Mouse (Mus musculus) CD8-positive naive resting alpha-beta T cell, adult 2 months (primary cell): ENCODE data around the gene Fam209.

ENCODE experiments used
- DNase-seq, 2 experiments: peaks; one replicate each; pipeline ENCODE4 v3.0.0; 2022; ENCODE audit warnings: low read depth in 2 of 2, low spot score in 2 of 2

Gene Fam209

DNA sequence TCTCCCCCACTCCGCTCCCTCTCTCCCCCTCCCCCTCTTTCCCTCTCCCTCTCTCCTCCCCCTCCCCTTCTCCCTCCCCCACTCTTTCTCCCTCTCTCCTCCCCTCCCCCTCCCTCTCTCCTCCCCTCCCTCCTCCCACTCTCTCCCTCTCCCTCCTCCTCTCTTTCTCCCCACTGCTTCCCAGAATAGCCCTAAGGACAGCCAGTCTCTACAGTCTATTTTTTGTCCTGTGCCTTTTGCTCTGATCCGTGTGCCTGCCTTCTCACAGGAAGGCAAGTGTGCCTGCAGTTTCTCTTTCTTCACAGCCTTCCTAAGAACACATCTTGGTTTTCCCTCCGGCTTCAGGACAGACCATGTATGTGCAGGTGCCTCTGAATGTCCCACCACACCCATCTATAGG is 5.0 kb downstream of the Fam209 start:
- no peak for DNase-seq

DNA sequence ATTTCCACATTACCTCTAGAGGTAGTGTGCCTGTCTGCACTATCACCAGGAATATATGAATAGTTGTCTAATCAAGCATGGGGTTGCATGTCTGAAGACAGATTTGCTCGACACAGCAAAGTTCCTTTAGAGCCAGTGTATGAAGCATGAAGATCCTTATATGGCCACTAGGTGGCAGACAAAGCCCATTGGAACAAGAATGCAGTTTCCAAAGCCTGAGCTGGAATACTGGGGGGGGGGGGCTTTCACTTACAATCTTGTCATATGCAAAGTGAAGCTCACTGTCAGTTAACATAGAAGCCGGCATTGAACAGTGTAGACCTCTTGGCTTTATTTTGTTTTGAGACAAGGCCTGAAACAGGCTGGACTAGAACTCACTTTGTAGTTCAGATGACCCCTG is 5.5 kb downstream of the Fam209 start:
- peak; percentile 8 to 19 for DNase-seq

DNA sequence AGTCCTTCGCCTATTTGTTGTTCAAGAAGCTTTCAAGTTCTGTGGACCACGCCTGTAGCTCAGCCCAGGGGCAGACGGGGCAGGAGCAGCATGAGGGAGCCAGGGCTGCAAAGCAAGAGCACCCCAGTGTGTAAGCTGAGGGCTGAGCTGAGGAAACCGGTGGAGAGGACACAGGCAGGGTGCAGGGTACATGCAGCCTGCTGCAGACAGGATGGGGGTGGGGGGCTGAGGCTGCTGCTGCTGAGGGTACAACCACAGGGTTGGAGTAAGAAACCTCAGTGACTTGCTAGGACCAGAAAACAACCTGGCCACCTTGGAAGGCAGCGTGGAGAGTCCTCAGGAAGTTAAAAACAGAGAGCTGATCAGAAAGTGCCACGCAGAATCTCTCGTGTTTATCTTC is 8.0 kb downstream of the Fam209 start:
- DNase-seq, result no peak

DNA sequence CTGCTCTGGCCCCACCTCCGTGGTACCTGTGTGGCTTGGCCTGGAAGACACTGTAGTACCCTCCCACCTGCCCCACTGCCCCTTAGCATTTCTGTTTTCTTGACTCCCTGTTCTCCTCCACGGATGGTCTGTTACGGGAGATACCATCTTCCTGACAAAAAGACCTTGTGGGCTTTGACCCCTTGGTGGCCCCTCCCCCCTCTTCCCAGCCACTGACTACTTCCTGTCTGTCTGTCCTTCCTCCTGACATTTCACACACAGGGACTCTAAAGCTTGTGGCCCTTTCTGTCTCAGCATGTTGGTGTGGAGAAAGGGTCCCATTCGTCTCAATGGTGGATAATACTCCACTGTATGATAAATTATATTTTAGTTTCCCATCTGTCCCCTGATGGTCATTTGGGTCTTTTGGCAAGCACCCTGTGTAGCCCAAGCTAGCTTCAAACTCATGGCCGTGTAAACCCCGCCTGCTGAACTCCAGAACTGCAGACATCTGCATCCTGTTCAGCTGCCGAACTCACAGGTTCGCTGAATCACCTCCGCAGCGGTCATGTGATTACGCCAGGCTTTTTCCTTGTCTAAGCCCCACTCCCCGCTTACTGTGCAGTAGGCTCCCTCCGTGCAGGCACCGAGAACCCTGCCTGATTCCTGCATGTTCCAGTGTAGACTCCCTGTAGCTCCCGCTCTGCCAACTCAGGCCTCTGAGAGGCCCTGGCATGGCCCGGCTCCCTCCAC is 9.5 kb downstream of the Fam209 start:
- DNase-seq, result no peak

DNA sequence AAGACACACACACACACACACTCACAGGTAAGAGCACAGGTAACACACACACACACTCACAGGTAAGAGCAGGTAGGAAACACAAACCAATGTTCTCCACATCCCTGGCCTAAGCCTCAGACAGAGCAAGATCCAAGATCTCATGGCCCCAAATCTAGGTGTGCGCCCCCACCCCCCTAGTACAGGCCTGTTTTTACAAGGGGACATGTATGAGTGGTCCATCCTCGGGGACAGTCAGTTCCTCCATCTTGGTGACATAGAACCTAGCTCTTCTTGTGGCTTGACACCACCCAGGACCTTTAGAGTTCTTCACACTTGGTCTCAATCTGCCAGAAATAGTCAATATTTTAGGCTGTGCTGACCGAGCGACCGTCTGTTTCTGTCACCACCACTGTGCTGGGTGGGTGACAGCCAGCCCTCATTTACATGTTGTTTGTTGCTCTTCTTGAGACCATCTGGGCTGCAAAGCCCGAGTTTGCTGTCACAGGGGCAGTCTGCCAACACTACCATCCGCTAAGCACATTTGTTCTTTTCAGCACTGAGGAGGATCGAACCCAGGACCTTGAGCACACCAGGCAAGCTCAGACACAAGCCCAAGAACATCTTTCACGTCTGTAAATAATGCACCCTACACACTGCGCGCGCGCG is 11.6 kb downstream of the Fam209 start:
- DNase-seq, result no peak

DNA sequence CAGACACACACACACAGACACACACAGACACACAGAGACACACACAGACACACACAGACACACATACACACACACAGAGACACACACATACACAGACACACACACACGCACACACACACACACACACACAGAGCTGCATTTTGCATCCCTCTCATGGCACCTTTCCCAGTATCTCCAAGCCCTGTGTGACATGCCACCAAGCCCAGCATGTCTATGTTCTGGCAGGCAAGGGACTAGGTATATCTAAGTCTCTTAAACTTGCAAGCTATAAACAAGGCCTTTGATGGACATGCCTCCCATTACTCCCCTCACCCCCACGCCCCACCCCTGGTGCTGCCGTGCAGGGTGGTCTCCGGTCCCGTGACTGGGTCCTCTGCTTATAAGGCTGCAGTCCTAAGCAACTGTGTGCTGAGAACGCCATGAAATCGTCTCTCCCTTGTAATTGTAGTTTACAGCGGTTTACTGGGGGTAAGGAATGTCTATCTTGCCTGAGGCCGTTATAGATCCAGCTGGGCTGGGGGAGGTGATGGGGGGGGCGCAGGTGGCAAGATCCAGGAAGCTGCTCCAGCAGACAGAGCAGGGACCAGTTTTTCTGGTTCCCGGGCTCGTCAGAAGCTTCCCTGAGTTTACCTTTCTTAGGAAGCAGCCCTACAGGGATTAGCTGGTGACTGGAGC is 12.5 kb downstream of the Fam209 start:
- DNase-seq, result no peak

DNA sequence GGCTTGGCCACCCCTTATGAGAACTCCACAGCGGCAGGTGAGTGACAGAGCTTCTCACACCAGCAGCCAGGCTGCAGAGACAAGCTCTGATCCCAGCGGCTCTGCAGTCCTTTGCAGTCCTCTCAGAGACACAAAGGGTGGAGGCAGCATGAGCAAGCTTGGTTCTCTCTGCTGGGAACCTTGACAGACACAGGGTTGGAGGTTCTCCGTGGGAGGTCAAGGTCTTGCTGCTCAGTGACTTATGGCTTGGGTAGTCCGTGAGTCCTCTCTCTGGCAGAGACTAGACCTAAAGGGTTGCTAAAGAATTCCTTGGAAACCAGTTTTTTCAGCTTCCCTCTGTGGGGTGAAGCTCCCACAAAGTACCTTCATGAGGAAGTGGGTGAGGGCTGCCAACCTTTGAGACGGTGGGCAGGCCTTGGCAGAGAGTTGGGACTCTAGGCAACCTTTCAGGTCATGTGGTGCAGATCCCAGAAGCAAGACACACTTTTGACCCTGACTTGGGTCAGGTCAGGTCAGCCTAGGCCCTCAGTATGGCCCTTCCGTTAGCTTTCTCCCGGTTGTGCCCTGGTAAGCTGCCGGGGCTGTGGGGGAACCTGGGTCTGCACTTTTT is 24.5 kb downstream of the Fam209 start:
- DNase-seq, result no peak

DNA sequence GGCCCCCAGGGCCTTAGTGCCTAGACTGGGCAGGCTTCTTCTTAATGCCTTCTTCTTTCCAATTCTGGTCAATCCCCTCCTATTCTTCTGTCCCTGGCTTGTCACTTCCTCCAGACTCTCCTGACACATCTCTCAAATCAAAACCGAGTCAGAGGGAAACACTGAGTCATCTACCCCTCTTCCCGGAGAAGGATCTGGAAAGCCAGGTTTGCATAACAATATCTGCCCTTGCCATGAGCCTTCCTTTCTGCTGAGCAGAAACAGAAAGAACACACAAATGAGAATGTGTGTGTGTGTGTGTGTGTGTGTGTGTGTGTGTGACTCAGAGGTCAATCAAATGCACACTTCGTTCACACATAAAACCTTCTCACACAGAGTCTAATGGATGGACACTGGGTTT is 26.5 kb downstream of the Fam209 start:
- no peak for DNase-seq

DNA sequence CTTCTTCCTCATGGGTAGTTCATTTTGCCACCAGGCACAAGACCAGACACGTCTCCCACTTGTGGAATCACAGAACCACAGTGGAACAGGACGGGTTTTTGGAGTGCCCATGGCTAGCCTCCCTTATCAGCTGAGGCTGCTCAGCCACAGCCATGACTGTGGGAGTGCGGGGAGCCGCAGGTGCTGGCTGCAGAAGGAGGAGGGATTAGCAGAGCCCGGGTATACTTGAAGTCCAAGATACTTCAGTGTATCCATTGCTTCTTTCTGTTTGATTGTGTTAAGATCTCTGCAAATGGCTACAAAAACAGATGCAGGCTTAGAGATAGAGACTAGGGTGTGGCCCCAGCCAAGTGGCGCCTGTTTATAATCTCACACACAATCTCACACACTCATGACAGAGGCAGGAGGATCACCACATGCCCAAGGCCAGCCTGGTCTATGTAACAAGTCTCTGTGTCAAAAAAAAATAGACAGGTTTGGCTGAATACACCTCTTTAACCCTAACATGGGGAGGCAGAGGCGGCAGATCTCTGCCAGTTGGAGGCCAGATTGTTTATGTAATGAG is 28.5 kb downstream of the Fam209 start:
- no peak for DNase-seq

DNA sequence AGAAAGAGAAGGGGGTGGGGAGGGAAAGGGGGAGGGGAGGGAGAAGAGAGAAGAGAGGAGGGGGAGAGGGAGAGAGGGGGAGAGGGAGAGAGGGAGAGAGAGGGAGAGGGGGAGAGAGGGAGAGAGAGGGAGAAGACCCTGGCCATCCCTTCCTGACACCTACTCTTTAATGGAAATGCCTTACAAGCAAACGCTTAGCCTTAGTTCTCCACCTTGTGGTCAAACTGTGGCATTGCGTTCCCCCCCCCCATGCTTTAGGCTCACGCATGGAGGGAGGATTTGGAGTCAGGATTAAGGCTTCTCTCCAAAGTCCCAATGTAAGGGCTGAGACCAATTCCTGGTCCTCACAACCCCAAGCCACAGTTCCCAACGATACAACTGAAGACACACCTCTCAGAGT is 29.0 kb downstream of the Fam209 start:
- no peak for DNase-seq

DNA sequence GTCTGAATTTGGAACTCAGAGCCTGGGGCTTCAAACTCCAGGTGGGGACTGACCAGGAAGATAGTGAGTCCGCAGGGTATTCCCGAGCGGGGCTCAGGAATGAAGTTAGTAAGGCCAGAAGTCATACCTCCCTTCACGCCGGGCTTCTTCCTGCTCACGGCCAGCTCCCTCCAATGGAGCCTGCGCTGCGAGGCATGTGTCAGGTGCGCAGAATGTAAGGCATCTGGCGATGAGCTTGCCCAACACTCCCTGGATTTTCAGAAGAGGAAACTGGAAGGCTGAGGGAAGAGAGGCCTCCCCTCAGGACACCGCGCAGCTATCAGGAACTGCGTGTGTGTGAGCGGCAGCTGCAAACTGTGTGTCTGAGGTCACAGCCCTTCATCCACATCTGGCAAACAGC is 29.8 kb downstream of the Fam209 start:
- no peak for DNase-seq

DNA sequence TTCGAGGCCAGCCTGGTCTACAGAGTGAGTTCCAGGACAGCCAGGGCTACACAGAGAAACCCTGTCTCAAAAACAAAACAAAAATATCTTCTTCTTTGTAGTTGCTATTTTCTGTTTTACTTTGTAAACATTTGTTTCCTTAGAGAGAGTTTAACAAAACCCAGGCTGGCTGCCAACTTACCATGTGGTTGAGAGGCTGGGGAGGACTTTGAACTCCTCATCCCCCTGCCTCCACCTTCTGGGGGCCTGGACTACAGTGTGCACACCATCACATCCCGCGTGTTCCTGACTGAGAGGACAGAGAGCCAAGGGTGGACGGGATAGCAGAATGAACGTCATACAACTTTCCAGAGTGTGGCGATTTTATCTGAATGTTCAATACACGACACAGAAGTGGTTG is 33.8 kb downstream of the Fam209 start:
- no peak for DNase-seq

DNA sequence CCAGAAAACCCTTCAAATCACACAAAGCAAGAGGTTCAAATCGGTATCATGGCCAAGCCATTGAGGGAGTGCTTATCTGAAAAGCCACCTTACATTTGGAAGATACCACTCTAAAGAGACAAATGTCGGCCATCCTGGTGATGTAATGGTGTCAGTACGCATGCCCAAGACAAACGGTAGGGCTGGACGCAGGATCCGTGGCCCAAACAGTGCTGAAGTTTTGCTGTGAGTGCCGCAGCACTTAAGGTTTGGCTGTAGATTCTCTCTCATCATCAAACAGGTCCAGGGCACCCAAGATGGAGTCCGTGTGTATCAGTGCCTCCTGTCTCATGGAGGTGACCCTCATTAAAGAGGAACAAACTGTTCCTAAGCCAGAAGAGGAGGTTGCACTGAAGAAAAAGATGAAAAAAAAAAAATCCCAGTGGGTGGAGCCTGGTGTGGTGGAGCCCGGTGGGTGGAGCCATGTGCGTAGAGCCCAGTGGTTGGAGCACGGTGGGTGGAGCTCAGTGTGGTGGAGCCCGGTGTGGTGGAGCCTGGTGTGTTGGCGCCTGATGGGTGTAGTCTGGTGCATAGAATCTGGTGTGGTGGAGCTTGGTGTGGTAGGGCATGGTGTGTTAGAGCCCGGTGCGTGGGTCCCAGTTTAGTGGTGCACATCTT is 37.9 kb downstream of the Fam209 start:
- DNase-seq, result no peak

DNA sequence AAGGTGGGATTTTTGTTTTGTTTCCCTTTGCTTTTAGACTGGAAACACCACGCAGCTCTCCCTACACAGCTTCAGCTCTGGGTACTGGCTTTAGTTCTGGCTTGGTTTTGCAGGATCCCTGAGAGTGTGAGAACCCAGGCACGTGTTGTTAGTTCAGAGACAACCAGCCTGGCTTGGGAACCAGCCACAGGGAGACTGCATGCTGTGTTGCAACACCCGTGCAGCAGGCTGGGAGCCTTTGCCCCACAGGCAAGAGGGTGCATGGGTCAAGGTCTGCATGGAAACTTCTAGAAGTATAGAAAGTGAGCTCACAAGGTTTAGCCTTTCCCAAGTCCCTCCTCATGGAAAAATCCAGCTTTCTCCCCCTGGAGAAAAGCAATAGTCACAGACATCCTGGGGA is 38.6 kb downstream of the Fam209 start:
- DNase-seq, result no peak

DNA sequence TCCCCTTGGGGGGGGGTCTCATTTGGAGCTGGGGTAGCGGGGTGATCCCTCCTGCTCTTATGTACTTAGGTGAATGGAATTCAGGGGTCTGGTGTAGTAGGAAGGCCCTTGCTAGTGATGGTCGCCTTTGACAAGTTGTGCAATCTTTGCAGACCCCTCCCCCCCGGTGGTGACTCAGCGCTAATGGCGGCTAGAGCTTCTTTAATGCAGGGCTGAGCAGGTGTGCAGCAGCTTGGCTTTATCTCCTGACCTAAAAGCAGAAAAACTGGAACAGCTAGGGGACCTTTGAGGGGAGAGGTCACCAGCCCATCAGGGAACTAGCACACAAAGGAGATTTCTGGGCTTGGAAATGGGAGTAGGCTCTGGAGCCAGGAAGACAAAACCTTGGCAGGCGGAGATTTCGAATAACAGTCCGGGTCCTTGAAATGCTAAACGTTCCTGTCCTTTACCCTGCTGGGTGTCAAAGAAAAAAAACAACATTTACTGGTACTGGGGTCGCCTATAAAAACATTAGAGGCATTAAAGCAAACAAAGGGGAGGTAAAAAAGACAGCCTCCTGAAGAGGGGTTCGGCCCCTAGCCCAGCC is 44.2 kb downstream of the Fam209 start:
- DNase-seq, result no peak

DNA sequence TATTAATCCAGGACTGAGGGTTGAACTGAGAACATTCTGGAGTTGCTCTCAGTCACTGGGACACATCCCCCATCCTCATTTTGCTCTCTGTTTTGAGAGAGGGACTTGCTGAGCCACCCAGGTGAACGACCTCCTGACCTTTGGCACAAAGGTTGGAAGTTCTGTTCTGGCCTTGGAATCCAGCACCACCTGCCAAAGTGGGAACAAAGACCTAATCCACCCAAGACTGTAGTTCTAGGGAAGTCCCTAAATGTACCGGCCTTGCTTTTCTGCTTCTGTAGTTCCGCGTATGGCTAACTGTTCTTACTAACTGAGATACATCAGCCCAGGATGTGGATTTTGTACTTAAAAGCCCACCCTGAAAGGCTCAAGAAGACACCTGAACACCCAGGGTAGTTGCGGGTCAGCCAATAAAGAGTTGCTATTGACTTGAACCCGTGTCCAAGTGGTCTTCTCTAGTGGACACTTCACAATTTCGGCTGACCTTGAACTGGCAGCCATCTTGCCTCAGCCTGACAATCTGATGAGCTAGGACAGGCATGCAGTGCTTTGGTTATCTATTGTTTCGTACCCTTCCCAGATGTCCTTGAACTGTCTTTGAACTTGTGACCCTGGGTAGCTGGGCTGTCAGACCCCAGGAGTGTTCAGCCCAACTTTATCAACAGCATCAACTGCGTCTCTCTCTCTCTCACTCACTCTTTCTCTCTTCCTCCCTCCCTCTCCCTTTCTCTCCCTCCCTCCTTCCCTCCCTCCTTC is 48.5 kb downstream of the Fam209 start:
- no peak for DNase-seq

DNA sequence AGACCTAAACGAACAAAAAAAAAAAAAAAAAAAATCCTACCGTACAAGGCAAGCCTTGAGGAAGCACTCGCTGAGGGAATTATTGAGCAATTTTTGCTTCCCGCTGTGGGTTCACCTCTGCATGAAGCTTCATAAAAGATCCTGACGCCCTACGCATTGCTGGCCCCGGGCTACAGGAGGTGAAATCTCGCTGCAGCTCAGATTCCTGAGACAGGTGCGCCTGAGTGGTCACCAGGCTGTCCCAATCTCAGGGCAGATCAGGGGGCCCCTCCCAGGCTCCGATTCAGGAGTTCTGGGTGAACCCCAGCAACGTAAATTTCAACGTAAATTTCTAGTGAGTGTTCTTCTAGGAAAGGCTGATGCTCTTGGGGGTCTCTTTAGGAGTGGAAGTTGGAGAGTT is 50.2 kb downstream of the Fam209 start:
- no peak for DNase-seq
